Mouse (Mus musculus): ENCODE data around the gene Aox1.
"Not testable (repeated sequence)": the region's sequence is repeated elsewhere in the genome, so short reads cannot be mapped to it uniquely, and the experiment has no call there.

DNA sequence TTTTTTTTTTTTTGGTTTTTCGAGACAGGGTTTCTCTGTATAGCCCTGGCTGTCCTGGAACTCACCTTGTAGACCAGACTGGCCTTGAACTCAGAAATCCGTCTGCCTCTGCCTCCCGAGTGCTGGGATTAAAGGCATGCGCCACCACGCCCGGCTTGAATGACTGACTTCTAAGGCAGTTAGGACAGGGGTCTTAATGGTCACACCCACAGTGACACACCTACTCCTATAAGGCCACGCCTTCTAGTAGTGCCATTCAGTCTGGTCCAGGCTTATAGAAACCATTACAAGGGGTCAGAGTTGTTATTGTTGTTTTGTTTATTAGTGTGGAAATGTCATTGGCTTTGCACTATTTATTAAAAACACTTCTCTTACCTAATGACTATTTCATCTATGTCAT is 23.3 kb upstream of the Aox1 start:
- TF ChIP-seq CTCF (conservative IDR thresholded peaks at IDR 0.05; ENCODE audit: low read length); POU5F1 (IDR thresholded peaks at IDR 0.05; ENCODE audit: borderline replicate concordance, low read length); NANOG (IDR thresholded peaks at IDR 0.05; ENCODE audit: borderline replicate concordance, low read length): not testable (repeated sequence)
